Mouse (Mus musculus) brain, embryonic 18.5 days (tissue): ENCODE measurements at regions not wholly inside any gene's neighbourhood (a gene's known extent, or its start where the extent isn't known, plus 50 kb on each side); places are given as distances from the start of the nearest gene placed in this dataset.

Experiments
- DNase-seq: peaks from one replicate; pipeline ENCODE4 v3.0.0-alpha.2; 2012; ENCODE audit warnings: low read depth, low spot score

GRCm38 (mm10) chr11:50547776-50548175 lies 54.1 kb upstream of the Adamts2 start:
- DNase-seq: no peak

GRCm38 (mm10) chr11:50546456-50547144 lies 55.3 kb upstream of the Adamts2 start:
- no peak for DNase-seq

- no peak for DNase-seq
These were observed 56.5 kb upstream of the Adamts2 start for GRCm38 (mm10) chr11:50545421-50545820.

GRCm38 (mm10) chr11:50540136-50540535 lies 61.7 kb upstream of the Adamts2 start:
- DNase-seq: no peak

- DNase-seq: no peak
These were observed 67.6 kb upstream of the Adamts2 start for GRCm38 (mm10) chr11:50534266-50534665.

- no peak for DNase-seq
These were observed 74.0 kb upstream of the Adamts2 start for GRCm38 (mm10) chr11:50527923-50528322.

- no peak for DNase-seq
These were observed 81.7 kb upstream of the Adamts2 start for GRCm38 (mm10) chr11:50520162-50520561.

GRCm38 (mm10) chr11:50507882-50508281 lies 77.0 kb upstream of the Rufy1 start:
- no peak for DNase-seq

- no peak for DNase-seq
These were observed 76.5 kb upstream of the Rufy1 start for GRCm38 (mm10) chr11:50507498-50507824.

GRCm38 (mm10) chr11:50506820-50507497 lies 76.0 kb upstream of the Rufy1 start:
- DNase-seq: no peak

GRCm38 (mm10) chr11:50501352-50501751 lies 70.4 kb upstream of the Rufy1 start:
- DNase-seq: no peak

GRCm38 (mm10) chr11:50493123-50493476 lies 62.2 kb upstream of the Rufy1 start:
- DNase-seq: no peak

GRCm38 (mm10) chr11:50492399-50493122 lies 61.6 kb upstream of the Rufy1 start:
- peak; percentile 26 for DNase-seq

GRCm38 (mm10) chr11:50483821-50484220 lies 52.9 kb upstream of the Rufy1 start:
- no peak for DNase-seq

- DNase-seq: no peak
These were observed 52.2 kb upstream of the Rufy1 start for GRCm38 (mm10) chr11:50483116-50483515.

- DNase-seq: no peak
These were observed 51.7 kb upstream of the Rufy1 start for GRCm38 (mm10) chr11:50482607-50483006.
